Mouse (Mus musculus) CH12.LX (cell line): ENCODE measurements around the gene Zfp459.
A peak's percentile ranks its signal among the peaks of the same experiment; 100 is the strongest.

Source experiments
- BHLHE40 ChIP-seq: IDR thresholded peaks from 2 replicates; pipeline ENCODE4 v1.6.1; 2011; ENCODE audit warnings: mild to moderate bottlenecking, low read depth, low read length, improper control_type of control experiment
- CHD2 ChIP-seq: IDR thresholded peaks from 2 replicates; pipeline ENCODE4 v1.6.1; 2011; ENCODE audit warnings: low read length, improper control_type of control experiment
- CTCF ChIP-seq, 2 experiments: IDR thresholded peaks in 1 of 2; conservative IDR thresholded peaks in 1 of 2; 2 replicates each; pipeline ENCODE4 v1.5.1; 2011 to 2012; ENCODE audit warnings: low read depth in 2 of 2, low read length in 2 of 2, improper control_type of control experiment in 1 of 2, inconsistent platforms in 1 of 2, mild to moderate bottlenecking in 1 of 2, moderate library complexity in 1 of 2
- E2F4 ChIP-seq: IDR thresholded peaks from 2 replicates; pipeline ENCODE4 v1.6.1; 2011; ENCODE audit warnings: low read depth, low read length, improper control_type of control experiment; ENCODE audit not compliant: insufficient replicate concordance
- EP300 ChIP-seq: IDR thresholded peaks from 2 replicates; pipeline ENCODE4 v1.6.1; 2011; ENCODE audit warnings: low read length, improper control_type of control experiment
- ETS1 ChIP-seq: conservative IDR thresholded peaks from 2 replicates; pipeline ENCODE4 v1.6.1; 2012; ENCODE audit warnings: low read depth, mild to moderate bottlenecking, inconsistent platforms, low read length, improper control_type of control experiment, moderate library complexity
- MAFK ChIP-seq: IDR thresholded peaks from 2 replicates; pipeline ENCODE4 v1.6.1; 2011; ENCODE audit warnings: low read length, improper control_type of control experiment; ENCODE audit not compliant: insufficient replicate concordance
- MAX ChIP-seq: IDR thresholded peaks from 2 replicates; pipeline ENCODE4 v1.6.1; 2011; ENCODE audit warnings: low read length, improper control_type of control experiment
- POLR2A ChIP-seq: IDR thresholded peaks from 2 replicates; pipeline ENCODE4 v1.6.1; 2011; ENCODE audit warnings: low read depth, mild to moderate bottlenecking, improper control_type of control experiment, low read length
- ZKSCAN1 ChIP-seq: IDR thresholded peaks from 2 replicates; pipeline ENCODE4 v1.6.1; 2012; ENCODE audit warnings: low read depth, inconsistent platforms, low read length, improper control_type of control experiment, borderline replicate concordance

DNA sequence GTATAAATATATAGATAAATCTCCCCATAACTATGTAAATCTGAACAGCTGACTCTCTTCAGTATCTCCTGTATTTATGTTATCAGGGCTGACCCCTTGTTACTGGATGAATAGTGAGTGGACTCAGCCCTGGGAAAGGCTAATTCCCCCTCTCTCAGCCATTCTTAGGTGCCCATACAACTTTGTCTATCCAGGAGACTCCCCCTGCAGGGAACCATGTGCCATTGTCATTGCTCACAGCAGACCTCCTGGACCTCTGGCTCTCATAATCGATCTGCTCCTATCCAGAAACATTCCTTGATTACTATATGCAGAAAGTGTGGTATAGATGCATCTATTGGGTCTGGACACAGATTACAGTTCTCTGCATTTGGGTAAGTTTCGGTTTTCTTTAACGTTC is 4.4 kb downstream of the Zfp459 start:
- TF ChIP-seq ZKSCAN1: no peak
- TF ChIP-seq BHLHE40: no peak
- no peak for TF ChIP-seq POLR2A
- TF ChIP-seq CTCF (conservative IDR thresholded peaks at IDR 0.05 in 1 of 2, IDR thresholded peaks at IDR 0.05 in 1 of 2; ENCODE audit: low read depth in 2 of 2, low read length in 2 of 2): peak in 1 of 2 experiments; percentile 43; a peak in 2 of 4 replicates
- TF ChIP-seq MAFK: no peak
- no peak for TF ChIP-seq EP300
- TF ChIP-seq E2F4: no peak
- no peak for TF ChIP-seq MAX
- no peak for TF ChIP-seq ETS1
- TF ChIP-seq CHD2: no peak
